Mouse (Mus musculus) neutrophil, adult 65 days (primary cell): ENCODE results near the gene Serpina10. TPM values are rescaled to one million over a fixed set of nuclear protein-coding genes. Genes with fewer than 3 reads are reported as not detected.

Experiments
- total RNA-seq: library from RNA; stranded (reverse); gene quantifications from 2 replicates; pipeline ENCODE4 v1.2.4, GENCODE M21; 2023

The Serpina10 gene
- total RNA-seq: 0.13 TPM in 1 of 2 replicates, not detected in the other

GRCm38 (mm10) chr12:103631203-103631612 is at the start of gene Serpina10:
Serpina10 (minus strand) TSS chr12:103631444.

GRCm38 (mm10) chr12:103676039-103676438 is 44.8 kb upstream of the Serpina10 start, which contains the start of gene Serpina16:
Serpina16 (minus strand) TSS chr12:103676139.

DNA sequence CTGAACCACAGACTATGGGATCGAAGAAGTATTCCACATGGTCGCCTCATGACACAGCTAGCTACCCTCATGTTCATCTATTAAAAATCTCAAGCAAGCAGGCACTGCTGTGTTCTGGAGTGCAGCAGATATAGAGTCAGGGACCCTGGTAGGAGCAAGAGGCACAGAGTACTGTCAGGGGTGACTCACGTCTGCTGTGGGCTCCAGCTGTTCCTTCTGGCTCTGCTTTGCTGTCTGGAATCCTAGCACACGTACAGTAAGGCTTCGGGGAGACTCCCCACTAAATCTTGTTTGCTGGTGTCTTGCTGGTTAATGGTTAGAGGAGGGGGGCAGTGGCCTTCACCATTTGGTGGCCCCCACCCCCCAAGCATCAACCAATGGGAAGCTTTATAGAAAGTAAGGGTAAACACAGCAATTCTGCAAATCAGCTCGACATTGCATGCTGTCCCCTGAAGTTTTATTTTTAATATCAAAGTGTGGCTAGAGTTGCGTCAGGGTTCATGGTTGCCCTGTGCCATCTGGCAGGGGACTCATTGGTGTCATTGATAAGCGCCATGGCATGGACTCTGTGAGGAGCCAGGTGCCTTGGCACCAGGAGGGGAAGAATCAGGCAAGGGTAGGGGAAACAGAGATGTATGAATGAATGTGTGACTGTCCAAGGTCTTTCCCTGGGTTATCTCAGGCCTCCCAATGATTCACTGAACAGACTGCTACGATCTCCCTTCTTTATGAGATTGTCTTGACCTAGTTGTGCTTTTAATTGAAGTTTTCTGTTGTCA is 25.8 kb upstream of the Serpina10 start, which contains the start of gene Serpina6:
Gene Serpina6 (minus strand): TSS at position 365 of the 779 bp plus-strand sequence.

Other genes with a start within 250 kb of the Serpina10 start
- gene Otub2, start 242.8 kb downstream of the Serpina10 start, total RNA-seq: 0.82 and 0.85 TPM in 2 replicates
- 4.9 and 5.0 TPM in 2 replicates for gene 9330161L09Rik, start 223.6 kb downstream of the Serpina10 start, total RNA-seq
- gene Ddx24, start 205.6 kb downstream of the Serpina10 start, total RNA-seq: 79.5 and 108 TPM in 2 replicates
- 81.2 and 96.7 TPM in 2 replicates for gene Ifi27, start 197.2 kb downstream of the Serpina10 start, total RNA-seq
- 51.4 and 140 TPM in 2 replicates for gene Ifi27l2a, start 187.8 kb downstream of the Serpina10 start, total RNA-seq
- not detected in 2 replicates for gene Ifi27l2b, start 174.2 kb downstream of the Serpina10 start, total RNA-seq
- gene Ppp4r4, start 99.2 kb downstream of the Serpina10 start, total RNA-seq: 0.44 TPM in 1 of 2 replicates, not detected in the other
- gene Serpina6, start 25.8 kb upstream of the Serpina10 start, total RNA-seq: not detected in 2 replicates
- not detected in 2 replicates for gene Serpina16, start 44.7 kb upstream of the Serpina10 start, total RNA-seq
- gene Serpina1f, start 64.1 kb upstream of the Serpina10 start, total RNA-seq: not detected in 2 replicates
- 0.48 TPM in 1 of 2 replicates, not detected in the other for gene Serpina1d, start 142.1 kb upstream of the Serpina10 start, total RNA-seq
- 1.5 TPM in 1 of 2 replicates, not detected in the other for gene Serpina1b, start 198.9 kb upstream of the Serpina10 start, total RNA-seq
- 0.57 TPM in 1 of 2 replicates, not detected in the other for gene Serpina1a, start 232.1 kb upstream of the Serpina10 start, total RNA-seq